Comparison of ENCODE assay signal across 11 mouse cellular contexts in genomic region chr2:168679381-168680199, GRCm38 (mm10).
A peak's percentile ranks its signal among the peaks of the same experiment; 100 is the strongest.
DNase-seq lines count a peak whose midpoint lies in the region; ATAC-seq lines count a peak whose summit lies in the region.
"Had no signal": no experiment of that assay in that cellular context is flagged by ENCODE, and none has a peak within 500 bp of the region (broad histone marks: within the 10 kb centered on the region; RNA-seq: fewer than 3 reads in every experiment).

No protein-coding gene starts in this region.

- WGBS in forebrain, embryonic 11.5 days: 42% methylated on average over 19 of the region's 19 CpGs
- 44% methylated on average over 19 of the region's 19 CpGs for WGBS in midbrain, embryonic 10.5 days

- no peaks in the 10 kb centered on the region; the same call in 1 of the 2 replicates for H3K9me3 ChIP-seq in forebrain, embryonic 11.5 days (ENCODE audit: control insufficient read depth, low read length)
- H3K9me3 ChIP-seq in midbrain, embryonic 10.5 days (replicated peaks): peaks cover 7% of the 10 kb centered on the region
- H3K9me3 ChIP-seq: liver, embryonic 13.5 days; stomach, embryonic 15.5 days had no signal

- peaks cover 6% of the 10 kb centered on the region for H3K4me1 ChIP-seq in forebrain, embryonic 11.5 days (replicated peaks; ENCODE audit: control insufficient read depth, insufficient read depth, low read length)
- peaks cover 40% of the 10 kb centered on the region for H3K4me1 ChIP-seq in midbrain, embryonic 10.5 days
- H3K4me1 ChIP-seq: liver, embryonic 13.5 days; stomach, embryonic 15.5 days had no signal

- H3K4me2 ChIP-seq in forebrain, embryonic 11.5 days (ENCODE audit: low read depth, low read length, severe bottlenecking): no peak overlapping the region
- H3K4me2 ChIP-seq: liver, embryonic 13.5 days; stomach, embryonic 15.5 days had no signal

- H3K27me3 ChIP-seq in forebrain, embryonic 11.5 days (ENCODE audit: control insufficient read depth, insufficient read depth, low read length): no peaks in the 10 kb centered on the region
- no peaks in the 10 kb centered on the region for H3K27me3 ChIP-seq in midbrain, embryonic 10.5 days (ENCODE audit: low read depth, poor library complexity, severe bottlenecking)
- H3K27me3 ChIP-seq: stomach, embryonic 15.5 days had no signal

- H3K27ac ChIP-seq in forebrain, embryonic 11.5 days (ENCODE audit: low read depth, low read length): 0 out of 2 replicates have a peak overlapping the region, but pooled peaks have one; percentile 4
- H3K27ac ChIP-seq in midbrain, embryonic 10.5 days (replicated peaks): peak overlapping the region; percentile 83
- H3K27ac ChIP-seq: liver, embryonic 13.5 days; stomach, embryonic 15.5 days had no signal

- DNase-seq in cerebellum, postnatal 10 days: peak; percentile 53 to 59
- no peak for DNase-seq in cerebellum, adult 11-12 months
- DNase-seq in ES-CJ7 (ENCODE audit: low read depth, low spot score): peak; percentile 82
- DNase-seq in forebrain, embryonic 11.5 days (ENCODE audit: low spot score): no peak
- DNase-seq in midbrain, embryonic 10.5 days (ENCODE audit: low spot score): peak; percentile 55
- no peak for DNase-seq in natural killer cell, adult 2 months (ENCODE audit: low spot score in 2 of 2)
- no peak for DNase-seq in gastrocnemius, adult 8-10 months (ENCODE audit: low spot score in 2 of 2)
- DNase-seq: B cell, adult 2 months; liver, embryonic 13.5 days had no signal

- no peak overlapping the region for H3K9ac ChIP-seq in forebrain, embryonic 11.5 days (ENCODE audit: low read length)
- H3K9ac ChIP-seq: liver, embryonic 13.5 days; stomach, embryonic 15.5 days had no signal

- H3K4me3 ChIP-seq in forebrain, embryonic 11.5 days (ENCODE audit: low read depth, low read length): no peak overlapping the region
- peak overlapping the region; percentile 20; the same call in 1 of the 2 replicates for H3K4me3 ChIP-seq in midbrain, embryonic 10.5 days
- H3K4me3 ChIP-seq: liver, embryonic 13.5 days; stomach, embryonic 15.5 days had no signal

- no peaks in the 10 kb centered on the region for H3K36me3 ChIP-seq in forebrain, embryonic 11.5 days (ENCODE audit: control insufficient read depth, insufficient read depth, low read length)
- peaks cover 40% of the 10 kb centered on the region for H3K36me3 ChIP-seq in midbrain, embryonic 10.5 days
- H3K36me3 ChIP-seq: liver, embryonic 13.5 days had no signal

- no peak for ATAC-seq in forebrain, embryonic 11.5 days (replicated peaks; ENCODE audit: low FRiP score)
- no peak for ATAC-seq in granulocyte monocyte progenitor cell, adult 5-6 weeks (replicated peaks; ENCODE audit: poor library complexity, severe bottlenecking)

Comparison
In these comparisons a context has a peak if more than half of its experiments do, and no peak if none do; other contexts are left out.
1. DNase-seq: peak in cerebellum, postnatal 10 days (2 of 2), ES-CJ7 (single experiment) and midbrain, embryonic 10.5 days (single experiment); none in cerebellum, adult 11-12 months (single experiment), forebrain, embryonic 11.5 days (single experiment), natural killer cell, adult 2 months (0 of 2) and gastrocnemius, adult 8-10 months (0 of 2).